Comparison of ENCODE assay signal across 10 mouse cellular contexts in genomic region chr2:148043976-148044876, GRCm38 (mm10). TPM values are rescaled to one million over a fixed set of nuclear protein-coding genes. Genes with fewer than 3 reads are reported as not detected.
A peak's percentile ranks its signal among the peaks of the same experiment; 100 is the strongest.
DNase-seq lines count a peak whose midpoint lies in the region; ATAC-seq lines count a peak whose summit lies in the region.
"Had no signal": no experiment of that assay in that cellular context is flagged by ENCODE, and none has a peak within 500 bp of the region (broad histone marks: within the 10 kb centered on the region; RNA-seq: fewer than 3 reads in every experiment).

No protein-coding gene starts in this region.

- no peaks in the 10 kb centered on the region for H3K36me3 ChIP-seq in kidney, embryonic 15.5 days
- no peaks in the 10 kb centered on the region for H3K36me3 ChIP-seq in embryonic facial prominence, embryonic 13.5 days
- H3K36me3 ChIP-seq in limb, embryonic 11.5 days (ENCODE audit: control insufficient read depth, insufficient read depth, low read length), result no peaks in the 10 kb centered on the region
- H3K36me3 ChIP-seq in neural tube, embryonic 13.5 days, result no peaks in the 10 kb centered on the region

- peak overlapping the region; percentile 43 for H3K4me3 ChIP-seq in kidney, embryonic 15.5 days (replicated peaks)
- H3K4me3 ChIP-seq in embryonic facial prominence, embryonic 13.5 days, result peak overlapping the region; percentile 12; the same call in 1 of the 2 replicates
- no peak overlapping the region for H3K4me3 ChIP-seq in limb, embryonic 11.5 days (ENCODE audit: low read depth, low read length)
- H3K4me3 ChIP-seq in neural tube, embryonic 13.5 days, result peak overlapping the region; percentile 24

- DNase-seq in kidney, postnatal 36 days, result no peak
- DNase-seq in limb, embryonic 11.5 days (ENCODE audit: low spot score), result peak; percentile 67
- no peak for DNase-seq in urinary bladder, postnatal 14 days (ENCODE audit: low spot score)
- no peak for DNase-seq in gastrocnemius, postnatal 10 days
- no peak for DNase-seq in Muller cell, postnatal 12 days (ENCODE audit: inconsistent ontology term)
- DNase-seq: cerebellum, postnatal 36 days had no signal

- WGBS in kidney, embryonic 15.5 days, result 1% methylated on average over 68 of the region's 71 CpGs
- under 1% methylated on average over 71 of the region's 71 CpGs for WGBS in embryonic facial prominence, embryonic 13.5 days
- under 1% methylated on average over 71 of the region's 71 CpGs for WGBS in limb, embryonic 11.5 days
- under 1% methylated on average over 70 of the region's 71 CpGs for WGBS in neural tube, embryonic 13.5 days

- peaks cover 100% of the 10 kb centered on the region for H3K27me3 ChIP-seq in kidney, embryonic 15.5 days
- peaks cover 100% of the 10 kb centered on the region for H3K27me3 ChIP-seq in embryonic facial prominence, embryonic 13.5 days
- H3K27me3 ChIP-seq in limb, embryonic 11.5 days (ENCODE audit: control insufficient read depth, insufficient read depth, low read length), result peaks cover 96% of the 10 kb centered on the region
- peaks cover 100% of the 10 kb centered on the region for H3K27me3 ChIP-seq in neural tube, embryonic 13.5 days

- ATAC-seq in kidney, embryonic 15.5 days (replicated peaks; ENCODE audit: low FRiP score), result no peak
- ATAC-seq in embryonic facial prominence, embryonic 13.5 days (ENCODE audit: insufficient number of reproducible peaks, insufficient read depth, low FRiP score, low TSS enrichment, low read depth), result no peak
- no peak for ATAC-seq in limb, embryonic 11.5 days (ENCODE audit: insufficient number of reproducible peaks, low FRiP score, low TSS enrichment, low read depth)
- no peak; the same call in 1 of the 2 replicates for ATAC-seq in neural tube, embryonic 13.5 days (ENCODE audit: low read depth)

- H3K4me2 ChIP-seq in kidney, embryonic 15.5 days, result peak overlapping the region; percentile 72
- H3K4me2 ChIP-seq in embryonic facial prominence, embryonic 13.5 days, result peak overlapping the region; percentile 20; the same call in 1 of the 2 replicates
- no peak overlapping the region for H3K4me2 ChIP-seq in limb, embryonic 11.5 days (ENCODE audit: low read depth, severe bottlenecking)
- H3K4me2 ChIP-seq in neural tube, embryonic 13.5 days, result 0 out of 2 replicates have a peak overlapping the region, but pooled peaks have one; percentile 11

- H3K27ac ChIP-seq in kidney, embryonic 15.5 days, result no peak overlapping the region
- H3K27ac ChIP-seq in embryonic facial prominence, embryonic 13.5 days, result no peak overlapping the region
- no peak overlapping the region for H3K27ac ChIP-seq in limb, embryonic 11.5 days (replicated peaks; ENCODE audit: low read depth, low read length)
- H3K27ac ChIP-seq in neural tube, embryonic 13.5 days (replicated peaks), result no peak overlapping the region

- H3K4me1 ChIP-seq in kidney, embryonic 15.5 days, result peaks cover 49% of the 10 kb centered on the region
- peaks cover 28% of the 10 kb centered on the region for H3K4me1 ChIP-seq in embryonic facial prominence, embryonic 13.5 days
- H3K4me1 ChIP-seq in limb, embryonic 11.5 days (ENCODE audit: control insufficient read depth, insufficient read depth, low read length), result peaks cover 2% of the 10 kb centered on the region; the same call in 1 of the 2 replicates
- H3K4me1 ChIP-seq in neural tube, embryonic 13.5 days (replicated peaks), result peaks cover 12% of the 10 kb centered on the region

- H3K9ac ChIP-seq in kidney, embryonic 15.5 days, result no peak overlapping the region
- no peak overlapping the region for H3K9ac ChIP-seq in embryonic facial prominence, embryonic 13.5 days
- no peak overlapping the region for H3K9ac ChIP-seq in limb, embryonic 11.5 days (ENCODE audit: low read length)
- H3K9ac ChIP-seq in neural tube, embryonic 13.5 days, result 0 out of 2 replicates have a peak overlapping the region, but pooled peaks have one; percentile 17

- H3K9me3 ChIP-seq in kidney, embryonic 15.5 days (replicated peaks), result no peaks in the 10 kb centered on the region
- H3K9me3 ChIP-seq in embryonic facial prominence, embryonic 13.5 days, result no peaks in the 10 kb centered on the region
- no peaks in the 10 kb centered on the region for H3K9me3 ChIP-seq in limb, embryonic 11.5 days (ENCODE audit: control insufficient read depth, low read length)
- no peaks in the 10 kb centered on the region for H3K9me3 ChIP-seq in neural tube, embryonic 13.5 days

RNA-seq across cellular contexts. Expression of gene Foxa2, which starts 2.5 kb away (rescaled TPM):
- polyA plus RNA-seq in kidney, embryonic 15.5 days (2015; fragmentation: Nextera tagmentation; extraction: Ambion mirVana), result 0.17 and 0.58 TPM in 2 replicates
- polyA plus RNA-seq in embryonic facial prominence, embryonic 13.5 days (2015; fragmentation: Nextera tagmentation; extraction: Ambion mirVana), result 0.17 TPM in 1 of 2 replicates, not detected in the other
- 0.09 TPM in 1 of 2 replicates, not detected in the other for polyA plus RNA-seq in limb, embryonic 11.5 days (2014; fragmentation: Nextera tagmentation; extraction: Ambion mirVana)
- polyA plus RNA-seq in neural tube, embryonic 13.5 days (2015; fragmentation: Nextera tagmentation; extraction: Ambion mirVana), result 2.0 and 2.1 TPM in 2 replicates
- total RNA-seq in gastrocnemius, postnatal 10 days (2021), result not detected
- total RNA-seq: megakaryocyte-erythroid progenitor cell, adult 5-6 weeks had no signal
